Mouse (Mus musculus) gastrocnemius, postnatal 36 days (tissue): ENCODE measurements at regions not wholly inside any gene's neighbourhood (a gene's known extent, or its start where the extent isn't known, plus 50 kb on each side); places are given as distances from the start of the nearest gene placed in this dataset.

Source experiments
- DNase-seq, 2 experiments: peaks; one replicate each; pipeline ENCODE4 v3.0.0; 2022
- intact Hi-C: fragments of 180-260 bp; cut with DNase I; formaldehyde crosslinking; loops from one replicate; pipeline ENCODE4 v1.15.1; 2025

DNA sequence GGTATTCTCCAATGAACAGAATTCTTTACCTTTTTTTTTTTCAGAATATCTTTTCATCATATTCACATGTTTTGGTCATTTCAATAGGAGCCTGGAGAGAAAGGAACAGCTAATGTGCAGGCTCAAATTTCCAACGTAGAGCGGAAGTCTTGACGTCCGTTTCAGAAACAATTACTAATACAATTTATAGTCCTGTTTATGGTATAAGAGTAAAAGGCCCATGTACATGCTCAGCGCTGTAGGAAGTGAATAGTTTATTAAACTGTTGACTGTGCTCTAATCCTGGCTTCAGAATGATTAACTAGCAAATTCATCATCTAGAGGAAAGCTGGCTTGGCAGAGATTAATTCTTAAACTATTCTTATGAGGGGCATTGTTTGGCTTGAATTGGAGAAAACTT lies 142.1 kb downstream of the Pik3r1 start:
- intact Hi-C loops, result no loop called here

GRCm38 (mm10) chr13:101624179-101624581 lies 143.8 kb downstream of the Pik3r1 start:
- intact Hi-C loops, result no loop called here
- no peak for DNase-seq

More for the DNA sequence above, 142.1 kb downstream of the Pik3r1 start:
- DNase-seq, result no peak

GRCm38 (mm10) chr13:101622649-101623048 lies 145.4 kb downstream of the Pik3r1 start:
- intact Hi-C loops, result no loop called here
- DNase-seq, result no peak

DNA sequence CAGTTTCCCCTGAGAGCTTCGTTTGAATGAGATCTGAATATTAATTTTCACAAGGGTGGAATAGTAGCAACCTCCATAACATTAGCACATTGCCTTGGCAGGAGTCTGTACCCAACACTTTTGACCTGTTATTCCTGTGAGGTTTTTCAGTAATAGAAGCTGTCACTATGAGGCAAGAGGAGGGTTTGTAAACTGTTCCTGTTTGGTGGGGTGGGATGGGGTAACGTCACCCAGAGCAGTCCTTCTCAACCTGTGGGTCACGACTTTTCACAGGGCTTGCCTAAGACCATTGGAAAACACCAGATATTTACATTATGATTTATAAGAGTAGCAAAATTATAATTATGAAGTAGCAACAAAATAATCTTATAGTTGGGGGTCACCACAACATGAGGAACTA lies 147.4 kb downstream of the Pik3r1 start:
- DNase-seq, result no peak
- intact Hi-C loops, result no loop called here

- DNase-seq, result no peak
- intact Hi-C loops, result no loop called here
Observed at GRCm38 (mm10) chr13:101619154-101619553, 148.9 kb downstream of the Pik3r1 start.

DNA sequence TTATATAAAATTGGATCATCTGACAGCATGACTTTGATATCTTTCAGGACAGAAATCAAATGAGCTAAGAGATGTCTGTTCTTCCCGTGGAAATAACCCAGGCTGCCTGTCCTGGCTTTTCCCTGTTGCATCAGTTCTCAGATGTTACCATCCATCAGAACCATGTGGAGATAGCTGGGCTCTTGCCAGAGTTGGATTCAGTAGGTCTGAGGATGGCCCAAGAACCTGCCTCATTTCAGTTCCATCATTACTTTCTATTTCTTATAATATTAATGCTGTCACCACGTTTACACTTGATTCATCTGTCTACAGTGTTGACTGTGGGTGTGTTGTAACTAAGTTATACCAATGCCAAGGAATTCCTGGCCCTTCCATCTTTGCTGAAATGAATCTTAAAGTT lies 155.2 kb downstream of the Pik3r1 start:
- intact Hi-C loops, result no loop called here
- DNase-seq, result no peak

GRCm38 (mm10) chr13:101611725-101612124 lies 156.3 kb downstream of the Pik3r1 start:
- no peak for DNase-seq
- intact Hi-C loops, result no loop called here

DNA sequence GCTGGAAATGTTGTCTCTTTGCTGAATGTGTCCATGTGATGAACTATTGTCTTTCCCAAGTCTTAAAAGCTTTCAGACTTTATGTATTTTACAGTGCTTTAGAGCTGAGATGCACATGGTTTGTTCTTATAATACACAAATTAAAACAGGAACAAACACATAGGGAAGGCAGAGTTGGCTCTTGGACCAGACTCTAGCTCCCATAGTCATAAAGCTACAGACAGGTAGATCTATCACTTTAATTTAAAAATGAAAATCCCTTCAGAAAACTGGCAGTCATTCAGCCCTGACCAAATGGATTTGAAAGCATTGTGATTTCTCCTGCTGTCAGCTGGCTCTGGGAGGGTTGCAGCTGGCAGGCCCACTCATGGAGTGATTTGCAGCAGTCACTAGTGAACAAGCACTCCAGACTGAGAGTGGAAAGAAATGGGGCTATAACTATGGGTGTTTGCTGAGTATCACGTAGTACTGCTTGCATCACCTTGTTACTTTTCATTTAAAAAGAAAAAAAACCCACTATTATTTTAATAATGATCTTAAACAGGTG lies 161.8 kb downstream of the Pik3r1 start:
- DNase-seq, result no peak
- intact Hi-C loops, result no loop called here

DNA sequence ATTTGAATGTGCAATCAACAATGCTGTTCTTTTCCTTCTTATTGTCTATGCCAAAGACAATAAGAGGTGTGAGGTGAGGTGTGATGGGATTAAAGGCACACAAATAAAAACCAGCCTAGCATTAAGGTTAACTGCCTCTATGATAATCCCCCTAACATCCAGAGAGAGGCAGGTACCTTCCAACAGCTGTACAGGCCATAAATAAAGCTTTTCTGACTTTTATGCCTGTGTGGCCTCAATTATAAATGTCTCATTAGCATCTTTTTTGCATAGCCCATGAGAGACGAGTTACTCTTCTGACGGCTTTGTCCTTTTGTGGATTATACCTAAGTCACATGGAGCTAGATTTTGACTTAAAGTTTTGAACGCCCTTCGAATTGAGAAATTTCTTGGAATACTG lies 162.3 kb downstream of the Pik3r1 start:
- intact Hi-C loops, result no loop called here
- no peak for DNase-seq

DNA sequence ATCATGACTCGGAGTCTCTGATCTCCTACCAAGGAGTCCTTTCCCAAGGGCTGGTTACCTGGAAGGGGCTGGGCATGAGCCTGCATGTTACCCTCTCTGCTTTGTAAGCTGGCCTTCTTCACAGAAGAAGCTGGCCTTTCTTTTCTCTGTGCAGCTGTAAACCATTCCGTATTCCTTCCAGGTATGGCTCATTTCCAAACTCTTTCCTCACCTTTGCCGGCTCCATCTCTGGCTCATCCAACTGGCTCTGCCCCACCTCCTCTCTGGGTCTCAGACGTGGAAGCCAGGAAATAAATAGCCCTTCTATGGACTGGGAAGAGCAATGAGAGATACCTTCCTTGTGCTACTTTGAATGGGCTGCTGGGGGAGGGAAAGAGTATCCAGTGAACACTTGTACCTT lies 163.0 kb downstream of the Pik3r1 start:
- no peak for DNase-seq
- intact Hi-C loops, result no loop called here

DNA sequence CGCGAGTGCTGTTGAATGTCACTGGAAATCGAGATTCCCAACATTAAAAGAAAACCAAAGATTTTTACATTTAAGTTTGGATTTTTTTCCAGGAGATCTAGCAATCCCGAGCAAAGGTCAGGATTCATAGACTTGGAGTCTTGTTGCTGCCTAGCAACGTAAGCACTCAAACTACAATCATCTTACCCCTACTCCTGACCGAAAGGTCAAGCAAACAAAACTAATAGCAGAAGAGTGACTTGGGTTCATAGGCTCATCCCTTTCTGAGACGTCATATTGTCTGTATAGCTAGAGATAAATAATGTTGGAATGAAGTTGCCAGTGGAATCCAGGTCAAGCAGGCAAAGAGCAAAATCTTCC lies 169.9 kb downstream of the Pik3r1 start:
- intact Hi-C loops, result no loop called here
- no peak for DNase-seq

DNA sequence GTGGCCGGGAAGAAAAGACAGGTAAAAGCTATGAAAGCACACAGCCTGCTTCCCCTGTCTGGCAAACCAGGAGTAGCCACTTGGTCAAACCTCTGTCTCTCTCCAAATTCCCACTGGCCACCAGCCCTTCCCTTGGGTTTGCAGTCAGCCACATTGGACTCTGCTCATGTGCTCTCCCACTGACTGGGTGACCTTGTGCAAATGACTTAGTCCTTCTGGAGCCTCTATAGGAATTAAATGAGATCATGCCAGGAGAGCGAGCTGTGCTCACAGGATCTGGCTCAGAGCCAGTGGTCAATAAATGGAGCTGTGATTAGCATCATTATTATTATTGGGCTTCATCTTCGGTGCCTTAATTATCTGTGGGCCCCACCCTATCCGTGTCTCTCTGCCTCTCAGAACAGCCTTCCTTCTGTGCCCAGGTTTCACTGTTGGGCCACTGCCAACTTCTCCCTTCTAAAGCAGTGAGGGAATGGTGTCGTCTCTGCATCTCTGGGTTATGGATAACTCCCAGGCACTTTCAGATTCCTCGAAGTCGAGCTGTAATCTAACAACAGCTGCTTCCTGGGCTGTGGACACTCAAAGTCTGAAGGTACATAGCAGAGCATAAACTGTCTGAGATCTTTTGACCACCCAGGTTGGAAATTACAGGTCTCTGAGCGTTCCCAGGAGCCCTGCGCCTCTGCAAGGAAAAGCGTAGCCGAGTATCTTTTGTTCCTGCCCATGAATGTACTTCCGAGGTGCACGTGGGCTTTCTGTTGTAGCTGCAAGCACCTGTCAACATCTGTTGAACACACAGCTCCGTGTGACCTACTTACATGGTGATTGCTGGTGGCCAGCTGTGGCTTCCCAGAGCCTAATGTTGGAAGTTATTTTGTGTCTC lies 170.5 kb downstream of the Pik3r1 start:
- intact Hi-C loops, result no loop called here
- DNase-seq, result no peak

GRCm38 (mm10) chr13:101594511-101595175 lies 173.4 kb downstream of the Pik3r1 start:
- intact Hi-C loops, result no loop called here
- DNase-seq, result no peak

GRCm38 (mm10) chr13:101592355-101592754 lies 175.7 kb downstream of the Pik3r1 start:
- DNase-seq, result no peak
- intact Hi-C loops, result no loop called here

DNA sequence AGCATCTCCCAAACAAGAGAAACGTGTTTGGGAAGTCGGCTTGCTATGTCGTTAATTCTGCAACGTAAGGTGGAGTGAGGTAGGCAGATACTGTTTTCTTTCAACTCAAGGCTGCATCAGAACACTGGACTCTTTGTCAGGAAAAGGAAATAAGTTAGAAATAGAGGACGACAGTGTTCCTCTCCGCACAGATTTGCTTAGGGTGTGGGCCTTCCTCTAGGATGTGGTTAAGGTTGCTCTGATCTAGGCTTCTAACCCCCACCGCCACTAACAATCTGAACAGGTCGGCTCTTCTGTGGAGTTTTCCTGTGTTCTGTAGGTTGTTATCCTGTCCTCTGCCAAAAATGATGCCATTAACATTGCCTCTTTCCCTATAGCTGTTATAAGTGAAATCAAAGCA lies 179.1 kb downstream of the Pik3r1 start:
- intact Hi-C loops, result no loop called here
- no peak for DNase-seq

DNA sequence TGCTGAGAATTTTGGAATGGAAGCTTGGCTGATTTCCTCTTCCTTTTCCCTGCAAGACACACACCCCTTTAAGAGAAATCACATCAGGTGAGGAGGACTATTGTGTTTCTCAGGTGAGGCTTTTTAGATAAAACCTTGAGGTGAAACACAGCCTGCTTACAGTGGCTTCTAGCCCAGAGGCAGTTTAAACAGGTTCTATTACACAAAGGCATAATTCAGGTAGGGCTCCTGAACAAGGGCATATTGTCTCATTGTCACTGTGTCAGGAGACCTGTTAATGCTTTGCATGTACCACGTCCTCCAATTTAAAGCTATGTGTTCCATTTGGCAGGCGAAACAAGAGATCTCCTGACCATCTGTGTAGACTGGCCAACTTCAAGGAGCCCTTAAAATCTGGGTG lies 181.2 kb downstream of the Pik3r1 start:
- intact Hi-C loops, result no loop called here
- DNase-seq, result no peak

GRCm38 (mm10) chr13:101576481-101576880 lies 191.5 kb downstream of the Pik3r1 start:
- intact Hi-C loops, result no loop called here
- no peak for DNase-seq

GRCm38 (mm10) chr13:101572809-101573590 lies 195.0 kb downstream of the Pik3r1 start:
- DNase-seq, result no peak
- intact Hi-C loops, result no loop called here

- no peak for DNase-seq
Observed at GRCm38 (mm10) chr13:101572246-101572645, 195.8 kb downstream of the Pik3r1 start.

DNA sequence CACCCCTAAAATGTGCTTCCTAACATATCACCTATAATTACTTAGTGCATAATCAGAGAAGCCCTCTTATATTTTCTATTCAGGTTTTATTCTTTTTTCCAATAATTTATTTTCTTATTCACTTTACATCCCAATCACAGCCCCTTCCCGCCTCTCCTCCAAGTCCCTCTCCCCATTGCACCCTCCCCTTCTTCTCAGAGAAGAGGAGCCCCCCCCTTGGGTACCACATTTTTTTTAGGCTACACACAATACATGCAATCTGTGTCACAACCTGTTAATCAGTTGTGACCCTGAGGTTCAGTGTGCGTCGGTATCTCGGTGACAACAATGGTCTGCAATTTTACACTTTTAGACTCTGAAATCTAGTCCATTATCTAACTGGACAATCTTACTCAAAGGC lies 198.0 kb downstream of the Pik3r1 start:
- DNase-seq, result no peak
- intact Hi-C loops, result no loop called here

More at GRCm38 (mm10) chr13:101572246-101572645, 195.8 kb downstream of the Pik3r1 start:
- intact Hi-C loops, result no loop called here
